Mouse (Mus musculus) heart, adult 2 months (tissue): ENCODE data around the gene Olfr1153.

Experiments used
- CTCF ChIP-seq: fragments of 200-600 bp; IDR thresholded peaks from 2 replicates; pipeline ENCODE4 v1.8.1; 2022; ENCODE audit warnings: antibody characterized with exemption, mild to moderate bottlenecking, moderate library complexity
- POLR2A ChIP-seq: fragments of 200-500 bp; IDR thresholded peaks from 2 replicates; pipeline ENCODE4 v1.6.1; 2011; ENCODE audit warnings: mild to moderate bottlenecking, low read depth, low read length, control low read depth; ENCODE audit not compliant: insufficient read depth

GRCm38 (mm10) chr2:87866192-87866591 lies 28.6 kb upstream of the Olfr1153 start, which contains the start of gene Olfr1152:
- TF ChIP-seq POLR2A: no peak
- no peak for TF ChIP-seq CTCF
